Mouse (Mus musculus): Measurements from ENCODE around the gene Ddx28. TPM values are rescaled to one million over a fixed set of nuclear protein-coding genes. Genes with fewer than 3 reads are reported as not detected.
"Not testable (repeated sequence)": the region's sequence is repeated elsewhere in the genome, so short reads cannot be mapped to it uniquely, and the experiment has no call there.

Gene Ddx28
- polyA plus RNA-seq, 1 experiment from 2014 or later: 14.7 TPM

DNA sequence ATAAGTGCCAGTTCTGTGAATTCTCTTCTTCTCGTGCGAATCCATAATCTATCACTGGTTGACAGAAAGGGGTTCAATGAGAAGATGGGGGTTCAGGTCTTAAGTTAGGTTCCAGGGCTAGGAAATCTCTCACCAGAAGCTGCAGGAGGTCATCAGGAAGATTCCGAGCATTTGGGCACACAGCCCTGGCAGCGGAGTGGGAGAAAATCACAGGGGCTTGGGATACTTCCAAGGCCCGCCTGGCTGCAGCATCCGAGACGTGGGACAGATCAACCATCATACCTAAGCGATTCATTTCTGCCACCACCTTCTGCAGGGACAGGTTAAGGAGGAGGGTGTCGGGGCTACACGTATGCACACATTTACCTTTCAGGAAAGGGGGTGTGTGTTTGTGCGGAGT, 23.1 kb downstream of the Ddx28 start:
- 83% methylated on average over 11 of the region's 11 CpGs for whole genome bisulfite sequencing
- Histone ChIP-seq H3K27ac (ENCODE audit: low read length) (no peak overlapping the region), H3K9me3 (ENCODE audit: control insufficient read depth, low read length) (no peaks in the 10 kb centered on the region), H3K4me3 (ENCODE audit: low read length) (no peak overlapping the region), H3K4me2 (ENCODE audit: low read depth, low read length) (no peak overlapping the region), H3K36me3 (ENCODE audit: control insufficient read depth, insufficient read depth, low read length) (no peaks in the 10 kb centered on the region), H3K27me3 (ENCODE audit: control insufficient read depth, insufficient read depth, low read depth, low read length) (no peaks in the 10 kb centered on the region), H3K9ac (ENCODE audit: low read length) (no peak overlapping the region), H3K4me1 (replicated peaks; ENCODE audit: control insufficient read depth, insufficient read depth, low read length) (0 out of 2 replicates have a peak, but pooled peaks cover 6% of the 10 kb centered on the region)
- no peak for ATAC-seq (ENCODE audit: low read depth)

DNA sequence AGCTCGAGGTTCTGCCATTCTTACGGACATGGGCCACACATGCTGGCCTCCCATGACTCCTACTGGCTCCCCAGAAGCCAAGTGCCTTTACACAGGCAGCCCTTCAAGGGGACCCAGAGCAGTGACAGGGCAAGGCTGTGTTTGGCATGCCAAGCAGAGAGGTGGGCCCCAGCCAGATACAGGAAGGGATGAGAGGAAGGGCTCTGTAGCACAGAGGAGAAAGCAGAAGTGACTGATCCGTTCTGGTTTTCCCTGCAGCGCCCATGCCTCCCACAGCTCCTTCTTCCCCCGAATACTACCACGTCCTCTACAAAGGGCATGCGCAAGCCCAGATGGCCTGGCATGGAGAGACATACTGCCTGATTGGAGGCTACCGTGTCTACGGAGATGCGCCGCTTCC, 28.3 kb downstream of the Ddx28 start:
- not testable (repeated sequence) for H3K4me1 ChIP-seq (replicated peaks; ENCODE audit: control insufficient read depth, insufficient read depth, low read length); H3K36me3 ChIP-seq (ENCODE audit: control insufficient read depth, insufficient read depth, low read length); H3K9me3 ChIP-seq (ENCODE audit: control insufficient read depth, low read length); ATAC-seq (ENCODE audit: low read depth); H3K27me3 ChIP-seq (ENCODE audit: control insufficient read depth, insufficient read depth, low read depth, low read length); H3K4me3 ChIP-seq (ENCODE audit: low read length); H3K9ac ChIP-seq (ENCODE audit: low read length); H3K27ac ChIP-seq (ENCODE audit: low read length); H3K4me2 ChIP-seq (ENCODE audit: low read depth, low read length)
- WGBS: 70% methylated on average over 9 of the region's 11 CpGs

- H3K27ac ChIP-seq (ENCODE audit: low read length): no peak overlapping the region
- no peak overlapping the region for H3K4me3 ChIP-seq (ENCODE audit: low read length)
- WGBS: 81% methylated on average over 1 of the region's 1 CpGs
- H3K36me3 ChIP-seq (ENCODE audit: control insufficient read depth, insufficient read depth, low read length): no peaks in the 10 kb centered on the region
- H3K4me2 ChIP-seq (ENCODE audit: low read depth, low read length): no peak overlapping the region
- no peaks in the 10 kb centered on the region for H3K4me1 ChIP-seq (replicated peaks; ENCODE audit: control insufficient read depth, insufficient read depth, low read length)
- H3K9ac ChIP-seq (ENCODE audit: low read length): no peak overlapping the region
- no peaks in the 10 kb centered on the region for H3K27me3 ChIP-seq (ENCODE audit: control insufficient read depth, insufficient read depth, low read depth, low read length)
- no peaks in the 10 kb centered on the region for H3K9me3 ChIP-seq (ENCODE audit: control insufficient read depth, low read length)
- ATAC-seq (ENCODE audit: low read depth): no peak
Measured at GRCm38 (mm10) chr8:105981146-105981545, 30.5 kb downstream of the Ddx28 start.

- Histone ChIP-seq H3K9ac (ENCODE audit: low read length) (no peak within 1 kb of the TSS), H3K27me3 (ENCODE audit: control insufficient read depth, insufficient read depth, low read depth, low read length) (no peaks in the 10 kb centered on the region), H3K4me3 (ENCODE audit: low read length) (no peak within 1 kb of the TSS), H3K36me3 (ENCODE audit: control insufficient read depth, insufficient read depth, low read length) (no peaks in the 10 kb centered on the region), H3K4me2 (ENCODE audit: low read depth, low read length) (no peak within 1 kb of the TSS), H3K4me1 (replicated peaks; ENCODE audit: control insufficient read depth, insufficient read depth, low read length) (no peaks in the 10 kb centered on the region), H3K27ac (ENCODE audit: low read length) (no peak within 1 kb of the TSS), H3K9me3 (ENCODE audit: control insufficient read depth, low read length) (no peaks in the 10 kb centered on the region)
- 90% methylated on average over 15 of the region's 15 CpGs for WGBS
- no peak for ATAC-seq (ENCODE audit: low read depth)
Measured at GRCm38 (mm10) chr8:105979325-105979724, 32.4 kb downstream of the Ddx28 start, which contains the start of gene Dpep3. Gene Dpep3 (minus strand): TSS chr8:105979429.

- no peak overlapping the region for H3K4me3 ChIP-seq (ENCODE audit: low read length)
- H3K9ac ChIP-seq (ENCODE audit: low read length): no peak overlapping the region
- ATAC-seq (ENCODE audit: low read depth): no peak
- no peaks in the 10 kb centered on the region for H3K36me3 ChIP-seq (ENCODE audit: control insufficient read depth, insufficient read depth, low read length)
- no peaks in the 10 kb centered on the region for H3K4me1 ChIP-seq (replicated peaks; ENCODE audit: control insufficient read depth, insufficient read depth, low read length)
- 65% methylated on average over 7 of the region's 7 CpGs for WGBS
- no peaks in the 10 kb centered on the region for H3K9me3 ChIP-seq (ENCODE audit: control insufficient read depth, low read length)
- H3K27ac ChIP-seq (ENCODE audit: low read length): no peak overlapping the region
- no peaks in the 10 kb centered on the region for H3K27me3 ChIP-seq (ENCODE audit: control insufficient read depth, insufficient read depth, low read depth, low read length)
- no peak overlapping the region for H3K4me2 ChIP-seq (ENCODE audit: low read depth, low read length)
Measured at GRCm38 (mm10) chr8:105975363-105975762, 36.3 kb downstream of the Ddx28 start.

GRCm38 (mm10) chr8:105971019-105971720, 40.5 kb downstream of the Ddx28 start:
- H3K9ac ChIP-seq (ENCODE audit: low read length): no peak overlapping the region
- no peak overlapping the region for H3K4me2 ChIP-seq (ENCODE audit: low read depth, low read length)
- ATAC-seq (ENCODE audit: low read depth): no peak
- no peaks in the 10 kb centered on the region for H3K27me3 ChIP-seq (ENCODE audit: control insufficient read depth, insufficient read depth, low read depth, low read length)
- H3K4me3 ChIP-seq (ENCODE audit: low read length): no peak overlapping the region
- WGBS: 73% methylated on average over 8 of the region's 8 CpGs
- H3K36me3 ChIP-seq (ENCODE audit: control insufficient read depth, insufficient read depth, low read length): no peaks in the 10 kb centered on the region
- H3K27ac ChIP-seq (ENCODE audit: low read length): no peak overlapping the region
- peaks cover 13% of the 10 kb centered on the region for H3K4me1 ChIP-seq (replicated peaks; ENCODE audit: control insufficient read depth, insufficient read depth, low read length)
- H3K9me3 ChIP-seq (ENCODE audit: control insufficient read depth, low read length): no peaks in the 10 kb centered on the region

DNA sequence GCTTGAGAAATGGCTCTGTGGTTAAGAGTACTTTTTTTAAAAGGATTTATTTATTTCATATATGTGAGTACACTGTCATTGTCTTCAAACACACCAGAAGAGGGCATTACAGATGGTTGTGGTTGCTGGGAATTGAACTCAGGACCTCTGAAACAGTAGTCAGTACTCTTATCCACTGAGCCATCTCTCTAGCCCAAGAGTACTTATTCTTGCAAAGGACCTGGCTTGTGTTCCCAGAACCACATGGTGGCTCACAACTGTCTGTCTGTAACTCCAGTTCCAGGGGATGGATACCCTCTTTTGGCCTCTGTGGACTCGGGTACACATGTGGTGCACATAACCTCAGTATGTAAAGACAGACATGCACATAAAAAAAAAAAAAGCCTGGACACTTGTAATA, 42.3 kb downstream of the Ddx28 start:
- Histone ChIP-seq H3K36me3 (ENCODE audit: control insufficient read depth, insufficient read depth, low read length) (no peaks in the 10 kb centered on the region), H3K27ac (ENCODE audit: low read length) (no peak overlapping the region), H3K9me3 (ENCODE audit: control insufficient read depth, low read length) (no peaks in the 10 kb centered on the region), H3K27me3 (ENCODE audit: control insufficient read depth, insufficient read depth, low read depth, low read length) (no peaks in the 10 kb centered on the region), H3K4me3 (ENCODE audit: low read length) (no peak overlapping the region), H3K4me2 (ENCODE audit: low read depth, low read length) (no peak overlapping the region), H3K4me1 (replicated peaks; ENCODE audit: control insufficient read depth, insufficient read depth, low read length) (peaks cover 21% of the 10 kb centered on the region), H3K9ac (ENCODE audit: low read length) (no peak overlapping the region)
- 59% methylated on average over 1 of the region's 1 CpGs for WGBS
- no peak for ATAC-seq (ENCODE audit: low read depth)

- Histone ChIP-seq H3K36me3 (ENCODE audit: control insufficient read depth, insufficient read depth, low read length) (no peaks in the 10 kb centered on the region), H3K9me3 (ENCODE audit: control insufficient read depth, low read length) (no peaks in the 10 kb centered on the region), H3K4me3 (ENCODE audit: low read length) (peak overlapping the region; percentile 91), H3K27me3 (ENCODE audit: control insufficient read depth, insufficient read depth, low read depth, low read length) (no peaks in the 10 kb centered on the region), H3K27ac (ENCODE audit: low read length) (peak overlapping the region; percentile 41), H3K9ac (ENCODE audit: low read length) (peak overlapping the region; percentile 21), H3K4me2 (ENCODE audit: low read depth, low read length) (peak overlapping the region; percentile 60), H3K4me1 (replicated peaks; ENCODE audit: control insufficient read depth, insufficient read depth, low read length) (peaks cover 28% of the 10 kb centered on the region)
- 7% methylated on average over 19 of the region's 19 CpGs for WGBS
- ATAC-seq (ENCODE audit: low read depth): peak; percentile 72
Measured at GRCm38 (mm10) chr8:105966692-105967311, 44.9 kb downstream of the Ddx28 start.

- Histone ChIP-seq H3K9me3 (ENCODE audit: control insufficient read depth, low read length) (no peaks in the 10 kb centered on the region), H3K9ac (ENCODE audit: low read length) (peak within 1 kb of the TSS; percentile 93), H3K27ac (ENCODE audit: low read length) (peak within 1 kb of the TSS; percentile 92), H3K4me3 (ENCODE audit: low read length) (peak within 1 kb of the TSS; percentile 91), H3K36me3 (ENCODE audit: control insufficient read depth, insufficient read depth, low read length) (no peaks in the 10 kb centered on the region), H3K4me2 (ENCODE audit: low read depth, low read length) (peak within 1 kb of the TSS; percentile 60), H3K27me3 (ENCODE audit: control insufficient read depth, insufficient read depth, low read depth, low read length) (no peaks in the 10 kb centered on the region), H3K4me1 (replicated peaks; ENCODE audit: control insufficient read depth, insufficient read depth, low read length) (peaks cover 28% of the 10 kb centered on the region)
- peak; percentile 95 for ATAC-seq (ENCODE audit: low read depth)
- under 1% methylated on average over 34 of the region's 47 CpGs for WGBS
Measured at GRCm38 (mm10) chr8:105965905-105966341, 45.8 kb downstream of the Ddx28 start, which contains the start of gene Slc12a4. Gene Slc12a4 (minus strand): TSS chr8:105966097.
